Mouse (Mus musculus) hindbrain, embryonic 11.5 days (tissue): ENCODE measurements around the gene 1600012H06Rik. TPM values are rescaled to one million over a fixed set of nuclear protein-coding genes. Genes with fewer than 3 reads are reported as not detected.
"Not testable (repeated sequence)": the region's sequence is repeated elsewhere in the genome, so short reads cannot be mapped to it uniquely, and the experiment has no call there.

ENCODE experiments used
- ATAC-seq: fragments of 200-750 bp; cut with Nextera tagmentation; 2 replicates; pipeline ENCODE4 v1.8.0; 2017; ENCODE audit warnings: mild to moderate bottlenecking, moderate TSS enrichment, moderate library complexity; ENCODE audit not compliant: low FRiP score
- DNase-seq: peaks from one replicate; pipeline ENCODE4 v3.0.0-alpha.2; 2015; ENCODE audit warnings: low spot score
- H3K27ac ChIP-seq: fragments of 300-500 bp; sonication (generic); 2 replicates; pipeline ENCODE4 v1.5.1; 2014; ENCODE audit warnings: mild to moderate bottlenecking, low read depth, low read length
- H3K27me3 ChIP-seq: fragments of 300-500 bp; sonication (generic); 2 replicates; pipeline ENCODE4 v1.6.1; 2014; ENCODE audit warnings: mild to moderate bottlenecking, low read length, moderate library complexity, mixed read lengths; ENCODE audit not compliant: control insufficient read depth, insufficient read depth
- H3K36me3 ChIP-seq: fragments of 300-500 bp; sonication (generic); 2 replicates; pipeline ENCODE4 v1.6.1; 2014; ENCODE audit warnings: mild to moderate bottlenecking, low read length, moderate library complexity, mixed read lengths; ENCODE audit not compliant: control insufficient read depth, insufficient read depth
- H3K4me1 ChIP-seq: fragments of 300-500 bp; sonication (generic); replicated peaks from 2 replicates; pipeline ENCODE4 v1.6.1; 2014; ENCODE audit warnings: low read length, mixed read lengths; ENCODE audit not compliant: control insufficient read depth, insufficient read depth
- H3K4me2 ChIP-seq: fragments of 300-500 bp; sonication (generic); replicated peaks from 2 replicates; pipeline ENCODE4 v1.6.1; 2014; ENCODE audit warnings: mild to moderate bottlenecking, low read depth, low read length
- H3K4me3 ChIP-seq: fragments of 300-500 bp; sonication (generic); 2 replicates; pipeline ENCODE4 v1.5.1; 2014; ENCODE audit warnings: low read depth, low read length
- H3K9ac ChIP-seq: fragments of 300-500 bp; sonication (generic); 2 replicates; pipeline ENCODE4 v1.6.1; 2014; ENCODE audit warnings: low read depth, low read length
- H3K9me3 ChIP-seq: fragments of 300-500 bp; sonication (generic); 2 replicates; pipeline ENCODE4 v1.6.1; 2016; ENCODE audit warnings: low read length; ENCODE audit not compliant: control insufficient read depth
- WGBS: fragments of 180-500 bp; shearing (Covaris S2); extraction: QIAGEN DNeasy Blood & Tissue Kit; methylation state at CpG from one replicate; pipeline ENCODE4 v1.1.7; 2014; 5-methylcytosine and 5-hydroxymethylcytosine counted together
- polyA plus RNA-seq: library from polyadenylated mRNA; unstranded; fragments of >200 nt; fragmentation: Nextera tagmentation; extraction: Ambion mirVana; gene quantifications from 2 replicates; pipeline ENCODE4 v1.2.1, GENCODE M21; 2014

1600012H06Rik gene
- polyA plus RNA-seq, 1 experiment from 2014 or later: 39.4 TPM

- not testable (repeated sequence) for H3K9me3 ChIP-seq, H3K9ac ChIP-seq, H3K36me3 ChIP-seq, H3K4me1 ChIP-seq, ATAC-seq, H3K27ac ChIP-seq, H3K27me3 ChIP-seq, H3K4me2 ChIP-seq, H3K4me3 ChIP-seq, DNase-seq
- WGBS: 83% methylated on average over 4 of the region's 5 CpGs
Observed at GRCm38 (mm10) chr17:14990116-14990702, 47.2 kb downstream of the 1600012H06Rik start.

GRCm38 (mm10) chr17:14992522-14993138, 49.6 kb downstream of the 1600012H06Rik start:
- not testable (repeated sequence) for H3K4me1 ChIP-seq, DNase-seq, H3K9ac ChIP-seq, H3K4me2 ChIP-seq, H3K9me3 ChIP-seq, H3K27me3 ChIP-seq, H3K4me3 ChIP-seq, H3K27ac ChIP-seq, H3K36me3 ChIP-seq
- peak; percentile 81 for ATAC-seq
- WGBS: no CpG with 5 or more reads among the region's 98 CpGs

- H3K36me3 ChIP-seq, H3K9me3 ChIP-seq, H3K27me3 ChIP-seq, H3K4me1 ChIP-seq, H3K27ac ChIP-seq, DNase-seq, H3K9ac ChIP-seq, H3K4me3 ChIP-seq, H3K4me2 ChIP-seq: not testable (repeated sequence)
- WGBS: no CpG with 5 or more reads among the region's 47 CpGs
- peak; percentile 91 for ATAC-seq
Observed at GRCm38 (mm10) chr17:14993139-14993832, 50.3 kb downstream of the 1600012H06Rik start.

GRCm38 (mm10) chr17:14994140-14994539, 51.2 kb downstream of the 1600012H06Rik start:
- H3K4me3 ChIP-seq, H3K36me3 ChIP-seq, DNase-seq, H3K27me3 ChIP-seq, H3K4me1 ChIP-seq, H3K4me2 ChIP-seq, H3K27ac ChIP-seq, H3K9ac ChIP-seq, ATAC-seq, H3K9me3 ChIP-seq: not testable (repeated sequence)
- whole genome bisulfite sequencing: no CpG with 5 or more reads among the region's 5 CpGs

- not testable (repeated sequence) for DNase-seq, H3K9ac ChIP-seq, H3K36me3 ChIP-seq, H3K4me1 ChIP-seq, ATAC-seq, H3K4me3 ChIP-seq, H3K4me2 ChIP-seq, H3K9me3 ChIP-seq, H3K27me3 ChIP-seq, H3K27ac ChIP-seq
- WGBS: no CpG with 5 or more reads among the region's 4 CpGs
Observed at GRCm38 (mm10) chr17:15000047-15000446, 57.1 kb downstream of the 1600012H06Rik start.

- not testable (repeated sequence) for H3K36me3 ChIP-seq, H3K27ac ChIP-seq, DNase-seq, H3K4me1 ChIP-seq, H3K4me3 ChIP-seq, H3K27me3 ChIP-seq, H3K4me2 ChIP-seq, ATAC-seq, H3K9ac ChIP-seq, H3K9me3 ChIP-seq
- WGBS: no CpG with 5 or more reads among the region's 3 CpGs
Observed at GRCm38 (mm10) chr17:15009088-15009487, 66.1 kb downstream of the 1600012H06Rik start.

Other genes with a start within 250 kb of the 1600012H06Rik start
- 7.9 and 8.0 TPM in 2 replicates for gene Thbs2, start 248.9 kb upstream of the 1600012H06Rik start, polyA plus RNA-seq
- gene Wdr27, start within 50 bp of the 1600012H06Rik start, polyA plus RNA-seq: 6.0 and 6.2 TPM in 2 replicates
- gene Phf10, start 18.1 kb downstream of the 1600012H06Rik start, polyA plus RNA-seq: 32.0 and 39.2 TPM in 2 replicates
- gene 9030025P20Rik, start 35.3 kb downstream of the 1600012H06Rik start, polyA plus RNA-seq: 10.1 and 13.0 TPM in 2 replicates
- 0.54 and 1.2 TPM in 2 replicates for gene Gm3417, start 35.6 kb downstream of the 1600012H06Rik start, polyA plus RNA-seq
- gene Gm3435, start 67.0 kb downstream of the 1600012H06Rik start, polyA plus RNA-seq: 8.0 and 10.3 TPM in 2 replicates
- gene Ermard, start 98.0 kb downstream of the 1600012H06Rik start, polyA plus RNA-seq: 71.4 and 92.2 TPM in 2 replicates
- not detected in 2 replicates for gene Tcte3, start 98.3 kb downstream of the 1600012H06Rik start, polyA plus RNA-seq
- 2.9 and 6.0 TPM in 2 replicates for gene Gm3448, start 98.4 kb downstream of the 1600012H06Rik start, polyA plus RNA-seq